Mouse (Mus musculus) spleen, adult 2 months (tissue): ENCODE data around the gene Pou6f1.

Source experiments
- CTCF ChIP-seq: fragments of 200-500 bp; IDR thresholded peaks from 2 replicates; pipeline ENCODE4 v1.5.1; 2011; ENCODE audit warnings: mild to moderate bottlenecking, inconsistent platforms; ENCODE audit not compliant: insufficient read depth, insufficient read length, insufficient replicate concordance; ENCODE audit errors: extremely low read depth
- POLR2A ChIP-seq: fragments of 200-500 bp; IDR thresholded peaks from 2 replicates; pipeline ENCODE4 v1.6.1; 2011; ENCODE audit warnings: low read depth, low read length, inconsistent platforms

DNA sequence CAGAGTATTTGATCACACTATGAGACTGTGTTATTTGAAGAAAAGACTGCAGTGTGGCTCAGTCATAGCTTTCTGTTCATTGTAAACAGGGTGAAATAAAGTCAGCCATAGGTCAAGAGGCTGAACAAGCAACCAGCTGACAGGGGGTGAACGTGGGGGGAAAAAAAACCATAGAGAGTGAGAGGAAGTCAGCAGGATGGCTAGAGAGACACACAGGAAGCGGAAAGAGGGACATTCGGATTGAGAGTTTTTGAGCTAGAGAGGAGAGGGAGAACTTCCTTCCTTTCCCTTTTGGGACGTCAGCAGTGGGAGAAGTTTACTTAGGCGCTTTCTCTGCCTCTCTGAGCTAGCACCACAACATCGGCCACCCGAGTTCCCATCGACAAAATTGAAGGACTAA is 9.3 kb downstream of the Pou6f1 start:
- no peak for TF ChIP-seq POLR2A
- no peak for TF ChIP-seq CTCF
